In the genomic region with DNA sequence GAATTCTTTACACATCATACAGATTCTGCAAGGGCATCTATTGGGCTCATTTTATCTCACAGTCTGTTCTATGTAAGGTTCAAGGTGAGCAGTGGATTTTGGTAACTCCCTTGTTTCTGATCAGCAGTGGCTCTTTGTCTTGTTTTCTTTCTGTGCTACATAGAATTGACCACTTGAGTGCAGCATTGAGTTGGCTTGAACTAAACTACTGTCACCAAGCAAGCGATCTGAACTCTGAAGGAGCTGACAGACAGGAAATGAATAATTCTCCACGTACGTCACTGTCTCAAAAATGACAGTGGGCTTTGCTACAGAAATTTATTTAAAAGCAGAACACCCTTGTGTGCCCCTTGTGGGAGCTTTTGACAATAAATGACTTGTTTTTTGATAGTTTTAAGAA, we compare ENCODE assay signal across 8 mouse cellular contexts.
DNase-seq lines count a peak whose midpoint lies in the region; ATAC-seq and TF ChIP-seq lines count a peak whose summit lies in the region.

No protein-coding gene starts in this region.

- TF ChIP-seq CTCF in liver, adult 2 months (IDR thresholded peaks at IDR 0.05; ENCODE audit: low read depth, low read length): peak; percentile 14; the same call in 1 of the 2 replicates
- TF ChIP-seq CTCF in embryonic fibroblast, embryonic 13.5 days (IDR thresholded peaks at IDR 0.05; ENCODE audit: borderline replicate concordance, insufficient read depth, low read length): no peak

- H3K4me3 ChIP-seq in liver, adult 2 months (ENCODE audit: insufficient read depth, low read depth, low read length): no peak overlapping the region
- no peak overlapping the region for H3K4me3 ChIP-seq in embryonic fibroblast, embryonic 13.5 days (ENCODE audit: insufficient read depth, low read length)
- no peak overlapping the region for H3K4me3 ChIP-seq in hindbrain, embryonic 14.5 days (replicated peaks; ENCODE audit: low read length)
- no peak overlapping the region for H3K4me3 ChIP-seq in midbrain, embryonic 15.5 days

- no peaks in the 10 kb centered on the region for H3K79me2 ChIP-seq in liver, adult 2 months (ENCODE audit: control insufficient read depth, insufficient read depth, low read length)

- peak overlapping the region; percentile 33 for H3K4me2 ChIP-seq in hindbrain, embryonic 14.5 days (replicated peaks)
- peak overlapping the region; percentile 28; the same call in 1 of the 2 replicates for H3K4me2 ChIP-seq in midbrain, embryonic 15.5 days

- peak; percentile 33 for DNase-seq in liver, adult 2 months (ENCODE audit: extremely low read depth, low read depth, low spot score)
- DNase-seq in liver: no peak
- DNase-seq in T-cell, adult 2 months (ENCODE audit: low spot score): peak; percentile 12
- peak; percentile 91 for DNase-seq in hindbrain, embryonic 14.5 days (ENCODE audit: low spot score)
- peak; percentile 29 to 81 for DNase-seq in layer of hippocampus, postnatal 14 days (ENCODE audit: low spot score in 2 of 2)
- no peak for DNase-seq in urinary bladder, postnatal 4 days (ENCODE audit: low spot score in 2 of 2)

- no peaks in the 10 kb centered on the region for H3K36me3 ChIP-seq in liver, adult 2 months (ENCODE audit: control insufficient read depth, insufficient read depth, low read length)
- no peaks in the 10 kb centered on the region for H3K36me3 ChIP-seq in hindbrain, embryonic 14.5 days (replicated peaks; ENCODE audit: control insufficient read depth, insufficient read depth)
- H3K36me3 ChIP-seq in midbrain, embryonic 15.5 days (replicated peaks): no peaks in the 10 kb centered on the region

- H3K4me1 ChIP-seq in liver, adult 2 months (ENCODE audit: control insufficient read depth, insufficient read depth, low read length): no peaks in the 10 kb centered on the region; the same call in 1 of the 2 replicates
- peaks cover 5% of the 10 kb centered on the region; the same call in 1 of the 2 replicates for H3K4me1 ChIP-seq in embryonic fibroblast, embryonic 13.5 days (ENCODE audit: control insufficient read depth, insufficient read depth, low read length)
- H3K4me1 ChIP-seq in hindbrain, embryonic 14.5 days (replicated peaks; ENCODE audit: control insufficient read depth, insufficient read depth, low read length): 0 out of 2 replicates have a peak, but pooled peaks cover 26% of the 10 kb centered on the region
- peaks cover 28% of the 10 kb centered on the region for H3K4me1 ChIP-seq in midbrain, embryonic 15.5 days

- no peak overlapping the region for H3K9ac ChIP-seq in liver, adult 2 months (ENCODE audit: low read depth, low read length)
- H3K9ac ChIP-seq in hindbrain, embryonic 14.5 days: peak overlapping the region; percentile 47
- H3K9ac ChIP-seq in midbrain, embryonic 15.5 days: no peak overlapping the region

- peak; percentile 75 for ATAC-seq in hindbrain, embryonic 14.5 days (ENCODE audit: low FRiP score)
- ATAC-seq in midbrain, embryonic 15.5 days (replicated peaks): peak; percentile 87

- 3% methylated on average over 3 of the region's 3 CpGs for WGBS in liver, adult 2 months
- 0% methylated on average over 3 of the region's 3 CpGs for WGBS in hindbrain, embryonic 14.5 days
- whole genome bisulfite sequencing in midbrain, embryonic 15.5 days: 0% methylated on average over 3 of the region's 3 CpGs

- H3K9me3 ChIP-seq in hindbrain, embryonic 14.5 days (ENCODE audit: control insufficient read depth, low read length): no peaks in the 10 kb centered on the region
- no peaks in the 10 kb centered on the region for H3K9me3 ChIP-seq in midbrain, embryonic 15.5 days

- no peaks in the 10 kb centered on the region for H3K27me3 ChIP-seq in liver, adult 2 months (ENCODE audit: control insufficient read depth, insufficient read depth, low read length)
- no peaks in the 10 kb centered on the region for H3K27me3 ChIP-seq in hindbrain, embryonic 14.5 days (ENCODE audit: control insufficient read depth, insufficient read depth, low read length)
- no peaks in the 10 kb centered on the region for H3K27me3 ChIP-seq in midbrain, embryonic 15.5 days (replicated peaks)

- no peak for TF ChIP-seq POLR2A in liver, adult 2 months (IDR thresholded peaks at IDR 0.05; ENCODE audit: extremely low read depth, insufficient read depth, low read length)
- no peak for TF ChIP-seq POLR2A in embryonic fibroblast, embryonic 13.5 days (IDR thresholded peaks at IDR 0.05; ENCODE audit: low read depth, low read length)

- H3K27ac ChIP-seq in liver, adult 2 months (replicated peaks; ENCODE audit: insufficient read depth, low read depth, low read length): no peak overlapping the region
- peak overlapping the region; percentile 32; the same call in 1 of the 2 replicates for H3K27ac ChIP-seq in embryonic fibroblast, embryonic 13.5 days (ENCODE audit: insufficient read depth, low read length)
- peak overlapping the region; percentile 80 for H3K27ac ChIP-seq in hindbrain, embryonic 14.5 days
- peak overlapping the region; percentile 74 for H3K27ac ChIP-seq in midbrain, embryonic 15.5 days

Comparison
In these comparisons a context has a peak if more than half of its experiments do, and no peak if none do; other contexts are left out.
1. DNase-seq: peak in liver, adult 2 months (single experiment), T-cell, adult 2 months (single experiment), hindbrain, embryonic 14.5 days (single experiment) and layer of hippocampus, postnatal 14 days (2 of 2); none in liver (single experiment) and urinary bladder, postnatal 4 days (0 of 2).